11 mouse cellular contexts compared by ENCODE assay signal in genomic region chr2:133761496-133761895, GRCm38 (mm10).
DNase-seq lines count a peak whose midpoint lies in the region; ATAC-seq and TF ChIP-seq lines count a peak whose summit lies in the region.
"Had no signal": no experiment of that assay in that cellular context is flagged by ENCODE, and none has a peak within 500 bp of the region (broad histone marks: within the 10 kb centered on the region; RNA-seq: fewer than 3 reads in every experiment).

No protein-coding gene starts in this region.

- TF ChIP-seq CTCF in C2C12 (IDR thresholded peaks at IDR 0.05; ENCODE audit: control insufficient read depth, insufficient read depth, insufficient read length), result no peak
- no peak for TF ChIP-seq CTCF in lung, adult 2 months (IDR thresholded peaks at IDR 0.05; ENCODE audit: insufficient read depth, low read length)

- no peak overlapping the region for H3K4me3 ChIP-seq in C2C12 (ENCODE audit: insufficient read depth, poor library complexity, severe bottlenecking)
- H3K4me3 ChIP-seq in lung, adult 2 months (replicated peaks; ENCODE audit: extremely low read depth, low read depth, low read length), result no peak overlapping the region
- H3K4me3 ChIP-seq: heart, embryonic 15.5 days had no signal

- H3K79me3 ChIP-seq in C2C12 (ENCODE audit: low read depth), result no peaks in the 10 kb centered on the region

- no peaks in the 10 kb centered on the region for H3K79me2 ChIP-seq in C2C12 (ENCODE audit: control insufficient read depth, insufficient read depth)

- no peaks in the 10 kb centered on the region for H3K4me1 ChIP-seq in lung, adult 2 months (ENCODE audit: control insufficient read depth, insufficient read depth, low read length)
- H3K4me1 ChIP-seq: heart, embryonic 15.5 days had no signal

- no peak for ATAC-seq in activated CD4-positive, CD25-positive, alpha-beta regulatory T cell, adult 4 months
- no peak for ATAC-seq in CD4-positive, CD25-positive, alpha-beta regulatory T cell, adult 4 months
- ATAC-seq: intestine, postnatal 0 days had no signal

- no peak for TF ChIP-seq POLR2A in lung, adult 2 months (IDR thresholded peaks at IDR 0.05; ENCODE audit: borderline replicate concordance, extremely low read depth, low read depth, low read length)

- 53% methylated on average over 7 of the region's 7 CpGs for WGBS in lung, adult 2 months

- no peak overlapping the region for H3ac ChIP-seq in C2C12 (ENCODE audit: control insufficient read depth, insufficient read length, low read depth)

- peak; percentile 7 for DNase-seq in kidney, adult 9 months
- DNase-seq in kidney, adult 11 months, result no peak
- peak; percentile 20 to 36 for DNase-seq in adrenal gland, adult 18-20 months (ENCODE audit: low spot score in 2 of 2)
- DNase-seq in lung, adult 2 months, result peak; percentile 22
- DNase-seq: thymus, postnatal 36 days had no signal

- H3K36me3 ChIP-seq in C2C12 (ENCODE audit: control insufficient read depth, insufficient read depth), result no peaks in the 10 kb centered on the region
- H3K36me3 ChIP-seq: G1E; heart, embryonic 15.5 days had no signal

- H3K27me3 ChIP-seq in C2C12 (ENCODE audit: control insufficient read depth, insufficient read depth, insufficient read length), result no peaks in the 10 kb centered on the region
- H3K27me3 ChIP-seq: heart, embryonic 15.5 days had no signal

TF ChIP-seq in C2C12, 6 proteins besides CTCF, POLR2A, EP300 and RAD21:
- TF ChIP-seq FOSL1 (IDR thresholded peaks at IDR 0.05; ENCODE audit: insufficient read depth, low read length, poor library complexity, severe bottlenecking) (no peak), CEBPB (IDR thresholded peaks at IDR 0.05; ENCODE audit: low read depth) (peak; percentile 97)
